Mouse (Mus musculus) thymus, adult 2 months (tissue): Measurements from ENCODE around the gene Fyttd1. TPM values are rescaled to one million over a fixed set of nuclear protein-coding genes. Genes with fewer than 3 reads are reported as not detected.

Experiments used
- DNase-seq: peaks from one replicate; pipeline ENCODE4 v3.0.0; 2021
- H3K27ac ChIP-seq: fragments of 200-500 bp; 2 replicates; pipeline ENCODE4 v1.5.1; 2012; ENCODE audit warnings: low read length, control low read depth; ENCODE audit not compliant: control insufficient read depth, insufficient read depth
- H3K27me3 ChIP-seq: fragments of 200-500 bp; 2 replicates; pipeline ENCODE4 v1.6.1; 2012; ENCODE audit warnings: mild to moderate bottlenecking, low read length, moderate library complexity, mixed read lengths; ENCODE audit not compliant: control insufficient read depth, insufficient read depth
- H3K36me3 ChIP-seq: fragments of 200-500 bp; 2 replicates; pipeline ENCODE4 v1.6.1; 2012; ENCODE audit warnings: mild to moderate bottlenecking, low read length, moderate library complexity; ENCODE audit not compliant: control insufficient read depth, insufficient read depth
- H3K4me1 ChIP-seq: fragments of 200-500 bp; replicated peaks from 2 replicates; pipeline ENCODE4 v1.6.1; 2012; ENCODE audit warnings: low read length; ENCODE audit not compliant: control insufficient read depth, insufficient read depth
- H3K4me3 ChIP-seq: fragments of 200-500 bp; 2 replicates; pipeline ENCODE4 v1.5.1; 2012; ENCODE audit warnings: mild to moderate bottlenecking, low read length, control low read depth, moderate library complexity; ENCODE audit not compliant: control insufficient read depth, insufficient read depth
- CTCF ChIP-seq: fragments of 200-500 bp; IDR thresholded peaks from 2 replicates; pipeline ENCODE4 v1.5.1; 2012; ENCODE audit warnings: mild to moderate bottlenecking, control low read depth, low read length, moderate library complexity, borderline replicate concordance; ENCODE audit not compliant: control insufficient read depth, poor library complexity, insufficient read depth; ENCODE audit errors: extremely low read depth
- POLR2A ChIP-seq: fragments of 200-500 bp; IDR thresholded peaks from 2 replicates; pipeline ENCODE4 v1.6.1; 2012; ENCODE audit warnings: mild to moderate bottlenecking, low read length, control low read depth, moderate library complexity; ENCODE audit not compliant: control insufficient read depth, poor library complexity, insufficient read depth; ENCODE audit errors: extremely low read depth
- WGBS: fragments of 180-500 bp; shearing (Covaris S2); methylation state at CpG from one replicate; pipeline ENCODE4 v1.1.7; 2018; 5-methylcytosine and 5-hydroxymethylcytosine counted together
- polyA plus RNA-seq: library from polyadenylated mRNA; depleted of rRNA; stranded (reverse); fragments of >200 nt; gene quantifications from 2 replicates; pipeline ENCODE4 v1.2.3, GENCODE M21; 2012

The Fyttd1 gene
- polyA plus RNA-seq, 1 experiment: 8.8 TPM

- WGBS: 99% methylated on average over 5 of the region's 5 CpGs
- Histone ChIP-seq H3K4me3 (no peak overlapping the region), H3K4me1 (peaks cover 5% of the 10 kb centered on the region), H3K27me3 (no peaks in the 10 kb centered on the region), H3K27ac (no peak overlapping the region), H3K36me3 (no peaks in the 10 kb centered on the region)
- DNase-seq: no peak
- TF ChIP-seq CTCF (no peak), POLR2A (no peak)
These were observed 65.4 kb downstream of the Fyttd1 start for GRCm38 (mm10) chr16:32942694-32943093.

- Histone ChIP-seq H3K27me3 (no peaks in the 10 kb centered on the region), H3K4me3 (no peak overlapping the region), H3K27ac (no peak overlapping the region), H3K36me3 (no peaks in the 10 kb centered on the region), H3K4me1 (peaks cover 16% of the 10 kb centered on the region)
- 95% methylated on average over 5 of the region's 5 CpGs for WGBS
- TF ChIP-seq CTCF (no peak), POLR2A (no peak)
- no peak for DNase-seq
These were observed 68.1 kb downstream of the Fyttd1 start for GRCm38 (mm10) chr16:32945379-32945778.

- no peak for DNase-seq
- H3K4me1 ChIP-seq: peaks cover 16% of the 10 kb centered on the region
- 94% methylated on average over 8 of the region's 8 CpGs for WGBS
- no peak overlapping the region; the same call in 1 of the 2 replicates for H3K27ac ChIP-seq
- no peak overlapping the region for H3K4me3 ChIP-seq
- 0 out of 2 replicates have a peak, but pooled peaks cover 3% of the 10 kb centered on the region for H3K36me3 ChIP-seq
- H3K27me3 ChIP-seq: no peaks in the 10 kb centered on the region
- TF ChIP-seq POLR2A (no peak), CTCF (no peak)
These were observed 70.7 kb downstream of the Fyttd1 start for GRCm38 (mm10) chr16:32948016-32948415.

DNA sequence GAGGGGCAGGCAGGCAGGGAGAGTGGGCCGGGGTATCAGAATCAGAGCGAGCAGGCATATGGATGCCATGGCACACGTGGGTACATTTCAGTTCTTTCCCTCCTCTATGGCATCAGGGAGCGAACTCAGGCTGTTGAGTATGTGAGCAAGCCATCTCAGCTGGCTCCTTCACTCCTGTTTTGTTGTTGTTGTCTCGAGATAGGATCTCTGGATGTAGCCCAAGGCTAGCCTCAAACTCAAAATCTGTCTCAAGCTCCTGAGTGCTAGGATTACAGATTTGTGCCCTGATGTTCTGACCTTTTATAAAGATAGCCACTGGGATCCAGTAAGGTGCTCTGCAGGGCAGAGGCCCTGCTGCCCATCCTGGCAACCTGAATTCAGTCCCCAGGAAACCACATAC, 71.4 kb downstream of the Fyttd1 start:
- TF ChIP-seq POLR2A: no peak
- TF ChIP-seq CTCF: no peak
- no peak for DNase-seq
- H3K4me1 ChIP-seq: peaks cover 16% of the 10 kb centered on the region
- 0 out of 2 replicates have a peak, but pooled peaks cover 5% of the 10 kb centered on the region for H3K36me3 ChIP-seq
- WGBS: 96% methylated on average over 5 of the region's 5 CpGs
- no peak overlapping the region for H3K4me3 ChIP-seq
- H3K27me3 ChIP-seq: no peaks in the 10 kb centered on the region
- no peak overlapping the region for H3K27ac ChIP-seq

GRCm38 (mm10) chr16:32949281-32949680, 72.0 kb downstream of the Fyttd1 start:
- Histone ChIP-seq H3K27me3 (no peaks in the 10 kb centered on the region), H3K27ac (no peak overlapping the region), H3K4me1 (peaks cover 18% of the 10 kb centered on the region), H3K4me3 (no peak overlapping the region), H3K36me3 (0 out of 2 replicates have a peak, but pooled peaks cover 5% of the 10 kb centered on the region)
- no peak for TF ChIP-seq CTCF
- no peak for TF ChIP-seq POLR2A
- DNase-seq: no peak

DNA sequence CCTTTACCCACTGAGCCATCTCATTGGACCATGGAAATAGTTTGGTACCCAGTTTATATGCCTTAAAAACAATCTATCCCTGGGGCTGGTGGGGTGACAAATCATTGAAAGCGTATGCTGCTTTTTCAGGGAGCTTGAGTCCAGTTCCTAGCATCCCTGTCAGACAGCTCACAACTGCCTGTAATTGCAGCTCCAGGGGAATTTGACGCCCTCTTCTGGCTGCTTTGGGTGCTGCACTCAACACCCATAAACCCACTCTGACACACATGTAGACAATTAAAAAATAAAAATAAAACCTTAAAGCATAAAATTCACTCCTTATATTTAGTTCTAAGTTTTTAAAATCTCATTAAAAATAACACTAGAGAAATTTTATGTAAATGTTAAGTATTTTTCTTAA, 73.8 kb downstream of the Fyttd1 start:
- Histone ChIP-seq H3K4me1 (peaks cover 21% of the 10 kb centered on the region), H3K4me3 (no peak overlapping the region), H3K27me3 (no peaks in the 10 kb centered on the region), H3K36me3 (peaks cover 15% of the 10 kb centered on the region), H3K27ac (no peak overlapping the region)
- TF ChIP-seq POLR2A: no peak
- no peak for TF ChIP-seq CTCF
- WGBS: 94% methylated on average over 2 of the region's 2 CpGs
- DNase-seq: no peak

DNA sequence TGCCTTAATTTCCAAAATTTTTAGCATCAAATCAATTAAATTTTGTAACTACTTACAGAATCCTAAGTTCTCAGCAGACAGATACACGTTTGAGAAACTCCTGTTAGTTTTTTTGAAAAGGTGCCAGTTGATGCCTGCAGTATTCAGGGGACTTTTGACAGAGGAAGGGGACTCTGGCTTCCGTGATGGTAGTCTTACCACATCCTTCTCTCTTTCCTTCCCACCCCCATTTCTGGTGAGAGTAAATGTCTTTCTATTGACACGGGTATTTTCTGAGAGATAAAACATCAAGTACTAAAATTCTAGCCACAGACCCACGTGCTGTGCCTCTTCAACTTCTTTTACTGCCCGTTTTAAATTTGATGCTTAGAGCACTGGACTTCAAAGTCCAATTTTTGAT, 76.5 kb downstream of the Fyttd1 start:
- no peak overlapping the region for H3K4me3 ChIP-seq
- H3K36me3 ChIP-seq: peaks cover 19% of the 10 kb centered on the region
- H3K27ac ChIP-seq: no peak overlapping the region
- TF ChIP-seq POLR2A (no peak), CTCF (no peak)
- WGBS: 6% methylated on average over 5 of the region's 5 CpGs
- peaks cover 6% of the 10 kb centered on the region for H3K4me1 ChIP-seq
- no peaks in the 10 kb centered on the region for H3K27me3 ChIP-seq
- peak; percentile 18 for DNase-seq
